Mouse (Mus musculus) neural tube, embryonic 11.5 days (tissue): ENCODE measurements at regions not wholly inside any gene's neighbourhood (a gene's known extent, or its start where the extent isn't known, plus 50 kb on each side); places are given as distances from the start of the nearest gene placed in this dataset.
"Not testable (repeated sequence)": the region's sequence is repeated elsewhere in the genome, so short reads cannot be mapped to it uniquely, and the experiment has no call there.

Experiments
- ATAC-seq: fragments of 200-750 bp; cut with Nextera tagmentation; 2 replicates; pipeline ENCODE4 v1.8.0; 2017; ENCODE audit warnings: moderate number of reproducible peaks, mild to moderate bottlenecking, moderate TSS enrichment, moderate library complexity; ENCODE audit not compliant: insufficient read depth, low FRiP score, low TSS enrichment
- DNase-seq: peaks from one replicate; pipeline ENCODE4 v3.0.0-alpha.2; 2015; ENCODE audit warnings: low spot score
- H3K27ac ChIP-seq: fragments of 300-500 bp; sonication (generic); 2 replicates; pipeline ENCODE4 v1.5.1; 2014; ENCODE audit warnings: low read depth, mild to moderate bottlenecking, low read length
- H3K27me3 ChIP-seq: fragments of 300-500 bp; sonication (generic); 2 replicates; pipeline ENCODE4 v1.6.1; 2014; ENCODE audit warnings: mild to moderate bottlenecking, low read length, mixed read lengths; ENCODE audit not compliant: control insufficient read depth, insufficient read depth
- H3K36me3 ChIP-seq: fragments of 300-500 bp; sonication (generic); 2 replicates; pipeline ENCODE4 v1.6.1; 2014; ENCODE audit warnings: mild to moderate bottlenecking, low read length, moderate library complexity, mixed read lengths; ENCODE audit not compliant: control insufficient read depth, insufficient read depth
- H3K4me1 ChIP-seq: fragments of 300-500 bp; sonication (generic); 2 replicates; pipeline ENCODE4 v1.6.1; 2014; ENCODE audit warnings: low read length, mixed read lengths; ENCODE audit not compliant: control insufficient read depth, insufficient read depth
- H3K4me2 ChIP-seq: fragments of 300-500 bp; sonication (generic); 2 replicates; pipeline ENCODE4 v1.6.1; 2014; ENCODE audit warnings: low read depth, mild to moderate bottlenecking, moderate library complexity
- H3K4me3 ChIP-seq: fragments of 300-500 bp; sonication (generic); 2 replicates; pipeline ENCODE4 v1.5.1; 2014; ENCODE audit warnings: low read depth, low read length
- H3K9ac ChIP-seq: fragments of 300-500 bp; sonication (generic); 2 replicates; pipeline ENCODE4 v1.6.1; 2014; ENCODE audit warnings: mild to moderate bottlenecking, low read length
- H3K9me3 ChIP-seq: fragments of 300-500 bp; sonication (generic); 2 replicates; pipeline ENCODE4 v1.6.1; 2016; ENCODE audit warnings: low read length; ENCODE audit not compliant: control insufficient read depth
- WGBS: fragments of 180-500 bp; shearing (Covaris S2); extraction: QIAGEN DNeasy Blood & Tissue Kit; methylation state at CpG from one replicate; pipeline ENCODE4 v1.1.7; 2014; 5-methylcytosine and 5-hydroxymethylcytosine counted together

DNA sequence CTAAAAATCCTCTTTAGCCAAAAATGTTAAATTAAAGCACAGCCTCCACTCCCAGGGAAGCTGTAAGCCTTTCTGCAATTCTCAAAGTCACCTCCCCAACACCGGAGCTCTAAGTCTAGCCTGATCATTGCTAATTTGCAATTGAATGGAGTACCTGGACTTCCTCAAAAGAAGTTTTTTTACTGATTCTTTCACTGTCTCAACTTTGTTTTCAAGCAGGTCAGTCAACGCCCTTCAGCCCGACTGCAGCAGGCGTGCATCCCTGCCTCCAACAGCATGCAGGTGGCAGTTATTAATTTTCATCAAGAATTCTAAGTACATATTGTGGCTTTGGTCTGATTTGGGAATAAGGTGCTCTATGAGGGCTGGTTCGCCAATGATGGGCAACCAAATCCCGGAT is 589.0 kb upstream of the Cadm2 start:
- not testable (repeated sequence) for H3K4me1 ChIP-seq, ATAC-seq, H3K9ac ChIP-seq, DNase-seq, H3K27me3 ChIP-seq, H3K4me2 ChIP-seq, H3K4me3 ChIP-seq, H3K36me3 ChIP-seq, H3K27ac ChIP-seq, H3K9me3 ChIP-seq
- 91% methylated on average over 6 of the region's 6 CpGs for WGBS

DNA sequence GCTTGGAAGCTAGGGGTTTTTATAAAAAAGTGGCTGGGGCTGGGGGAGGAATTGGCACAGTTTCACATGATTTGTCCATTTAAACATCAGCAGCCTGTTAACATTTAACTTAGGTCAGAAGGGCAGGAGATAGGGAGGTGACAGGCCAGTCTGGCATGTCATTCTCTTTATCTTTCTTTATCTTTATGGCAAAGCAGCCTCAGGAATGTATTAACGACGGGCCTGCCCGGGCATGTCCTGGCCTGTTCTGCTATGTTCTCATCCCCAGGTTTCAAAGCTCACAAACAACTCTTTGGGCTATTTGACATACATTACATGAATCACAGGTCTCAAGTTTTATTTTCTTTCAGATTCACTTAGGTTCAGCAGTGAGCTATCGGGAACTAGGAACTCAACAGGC is 584.2 kb upstream of the Cadm2 start:
- H3K36me3 ChIP-seq, H3K4me1 ChIP-seq, H3K27me3 ChIP-seq, H3K27ac ChIP-seq, H3K9me3 ChIP-seq, H3K9ac ChIP-seq, H3K4me2 ChIP-seq, DNase-seq, H3K4me3 ChIP-seq, ATAC-seq: not testable (repeated sequence)
- 95% methylated on average over 4 of the region's 4 CpGs for WGBS

DNA sequence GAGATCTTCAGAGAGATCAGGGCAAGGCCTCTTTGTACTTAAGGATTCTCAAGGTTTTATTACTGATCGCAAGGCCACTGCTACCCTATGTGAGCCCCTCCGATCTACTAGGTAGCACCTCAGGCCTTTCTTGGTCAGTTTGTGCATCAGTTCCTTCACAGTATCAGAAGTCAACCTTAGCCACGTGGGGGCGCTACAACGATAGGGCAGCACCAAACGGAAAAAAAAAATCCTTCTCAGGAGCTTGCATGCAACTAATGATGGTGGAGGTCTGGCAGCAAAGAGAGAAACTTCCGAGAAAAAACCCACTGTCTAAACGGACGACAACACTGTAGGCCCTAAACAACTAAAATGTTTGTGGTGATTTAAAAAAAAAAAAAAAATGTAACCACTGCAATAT is 543.9 kb upstream of the Cadm2 start:
- H3K36me3 ChIP-seq = no peaks in the 10 kb centered on the region
- H3K9me3 ChIP-seq = no peaks in the 10 kb centered on the region
- DNase-seq = peak; percentile 22
- WGBS = 44% methylated on average over 9 of the region's 9 CpGs
- no peak overlapping the region for H3K4me2 ChIP-seq
- H3K4me3 ChIP-seq = no peak overlapping the region
- no peaks in the 10 kb centered on the region for H3K27me3 ChIP-seq
- ATAC-seq = no peak
- H3K27ac ChIP-seq = no peak overlapping the region
- no peak overlapping the region for H3K9ac ChIP-seq
- no peaks in the 10 kb centered on the region for H3K4me1 ChIP-seq

DNA sequence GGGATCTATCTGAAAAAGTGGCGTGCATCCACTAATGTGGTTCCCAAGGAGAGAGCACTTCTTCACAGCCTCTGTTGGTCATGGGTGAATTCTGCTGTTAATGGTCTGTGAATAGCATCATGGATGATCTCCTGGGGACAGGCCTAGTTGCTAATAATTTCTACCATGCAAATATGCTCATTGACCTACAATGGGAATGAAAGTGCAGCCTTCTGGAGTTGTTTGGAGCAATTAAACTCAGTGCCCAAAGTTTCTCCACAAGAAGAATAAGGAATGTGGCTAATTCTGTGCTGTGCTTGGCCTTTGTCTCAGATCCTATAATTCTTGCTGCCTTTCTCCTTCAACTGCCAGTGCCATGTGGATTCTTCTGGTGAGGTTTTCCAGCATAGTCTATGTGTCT is 532.8 kb upstream of the Cadm2 start:
- Histone ChIP-seq H3K4me1 (no peaks in the 10 kb centered on the region), H3K36me3 (no peaks in the 10 kb centered on the region), H3K9ac (no peak overlapping the region), H3K4me2 (no peak overlapping the region), H3K9me3 (no peaks in the 10 kb centered on the region), H3K27ac (no peak overlapping the region), H3K4me3 (no peak overlapping the region), H3K27me3 (no peaks in the 10 kb centered on the region)
- ATAC-seq = no peak
- no peak for DNase-seq
- WGBS = 70% methylated on average over 1 of the region's 1 CpGs
